Mouse (Mus musculus) fat pad, adult 2 months (tissue): ENCODE data around the gene Nrg4.

Experiments
- DNase-seq: peaks from one replicate; pipeline ENCODE4 v3.0.0-alpha.2; 2011; ENCODE audit warnings: low read depth, low spot score; ENCODE audit errors: extremely low read depth

Nrg4 gene

DNA sequence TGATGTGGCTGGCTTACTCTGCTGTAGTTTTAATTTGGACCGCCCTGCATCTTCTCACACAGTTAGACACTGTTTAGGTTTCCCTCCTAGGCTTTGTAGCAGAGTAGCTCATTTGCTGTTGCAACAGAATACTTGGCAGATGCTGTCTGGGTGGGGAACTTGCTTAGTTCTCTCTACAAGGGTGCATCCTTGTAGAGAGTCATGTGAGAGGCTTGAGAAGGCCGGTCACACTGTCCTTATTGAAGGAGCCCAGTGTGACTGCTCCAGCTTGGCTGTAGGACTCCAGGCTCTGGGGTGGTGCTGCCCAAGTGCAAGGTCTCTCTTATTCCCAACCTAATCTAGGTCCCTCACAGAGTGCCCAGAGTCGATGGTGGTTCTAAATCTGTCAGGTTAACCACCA lies 109.3 kb downstream of the Nrg4 start:
- DNase-seq: no peak

DNA sequence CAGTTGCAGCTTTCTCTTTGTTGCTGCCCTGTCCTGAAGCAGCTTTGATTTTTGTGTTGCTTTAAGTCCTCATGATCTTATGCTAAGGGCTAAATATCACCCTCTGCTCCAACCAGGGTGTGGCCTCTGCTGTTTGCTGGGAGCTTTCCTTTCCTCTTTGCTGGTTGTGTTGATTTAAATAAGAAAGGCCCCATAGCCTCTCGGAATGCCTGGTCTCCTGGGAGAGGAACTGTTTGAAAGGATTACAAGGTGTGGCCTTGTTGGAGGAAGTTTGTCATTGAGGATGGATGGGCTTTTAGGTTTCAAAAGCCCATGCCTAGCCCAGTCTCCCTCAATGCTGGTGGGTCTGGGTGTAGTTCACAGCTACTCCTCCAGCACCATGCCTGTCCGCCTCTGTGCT lies 110.6 kb downstream of the Nrg4 start:
- DNase-seq: no peak

DNA sequence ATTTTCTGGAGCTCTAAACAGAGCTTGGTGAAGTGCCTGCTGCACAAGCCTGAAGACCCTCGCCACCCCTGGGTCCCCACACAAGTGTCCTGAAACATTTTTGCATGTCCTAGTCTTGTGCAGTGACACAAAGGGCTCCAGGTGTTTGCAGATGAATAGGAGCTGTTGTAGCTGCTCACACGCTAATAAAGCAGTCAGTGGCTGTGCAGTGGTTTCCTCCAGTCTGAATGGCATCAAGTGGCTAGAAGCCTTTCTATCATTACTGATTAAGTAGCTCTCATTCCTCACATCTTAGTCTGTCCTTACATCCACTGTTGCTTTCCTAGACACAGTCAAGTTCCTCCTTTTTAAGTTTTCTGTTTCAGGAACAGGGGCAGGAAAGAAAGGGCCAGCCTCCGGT lies 111.0 kb downstream of the Nrg4 start:
- no peak for DNase-seq

DNA sequence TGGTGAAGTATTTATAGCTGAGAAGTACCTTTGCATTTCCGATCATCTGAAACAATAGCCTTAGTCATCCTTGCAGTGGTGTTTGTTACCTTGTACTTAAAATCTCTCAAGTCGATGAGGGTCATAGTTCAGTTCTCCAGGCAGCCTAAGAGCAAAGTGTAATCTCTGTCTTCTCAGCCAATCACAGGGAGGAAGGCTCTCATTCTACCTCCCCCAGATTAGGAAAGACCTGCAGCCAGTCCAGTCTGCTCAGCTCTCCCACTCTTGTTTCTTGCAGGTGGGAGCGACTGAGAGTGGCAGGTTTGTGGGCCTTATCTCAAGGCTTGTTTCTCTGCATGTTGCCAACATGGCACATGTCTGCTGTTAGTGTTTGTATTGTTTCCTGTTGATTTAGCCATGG lies 111.6 kb downstream of the Nrg4 start:
- no peak for DNase-seq

DNA sequence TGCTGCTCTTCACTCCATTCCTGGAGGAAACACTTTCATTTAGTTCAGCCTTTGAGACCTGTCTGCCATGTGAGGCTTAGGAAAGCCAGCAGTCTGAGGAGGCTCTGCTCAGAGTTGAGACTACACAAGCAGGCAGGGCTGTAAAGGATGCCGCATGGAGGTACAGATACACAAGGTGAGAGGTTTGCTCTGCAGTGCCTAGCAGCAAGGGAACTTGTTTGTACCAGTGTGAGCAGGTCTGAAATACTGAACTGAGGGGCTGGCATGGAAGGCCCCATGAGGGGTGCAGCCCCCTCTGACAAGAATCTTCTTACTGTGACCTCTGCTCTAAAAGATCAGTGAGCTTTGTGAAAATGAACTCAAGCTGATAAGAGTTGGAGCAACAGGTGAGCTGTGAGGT lies 113.2 kb downstream of the Nrg4 start:
- DNase-seq: no peak

DNA sequence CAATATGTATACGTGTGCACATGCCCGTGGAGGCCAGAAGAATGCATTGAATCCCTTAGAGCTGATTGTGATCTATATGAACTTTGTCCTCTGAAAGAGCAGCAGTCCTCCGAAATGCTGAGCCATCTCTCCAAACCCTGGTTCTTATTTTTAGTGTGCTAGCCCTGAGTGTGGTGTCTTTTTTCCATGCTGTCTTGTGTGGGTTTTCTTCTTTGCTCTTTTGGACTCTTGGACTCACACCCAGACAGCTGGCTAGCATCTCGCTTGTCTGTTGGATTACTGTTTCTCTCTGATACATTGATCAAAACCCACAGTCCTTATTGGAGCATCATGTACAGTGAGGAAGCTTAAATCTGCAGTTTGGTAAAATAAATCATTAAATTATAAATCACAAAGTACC lies 115.0 kb downstream of the Nrg4 start:
- DNase-seq: no peak

DNA sequence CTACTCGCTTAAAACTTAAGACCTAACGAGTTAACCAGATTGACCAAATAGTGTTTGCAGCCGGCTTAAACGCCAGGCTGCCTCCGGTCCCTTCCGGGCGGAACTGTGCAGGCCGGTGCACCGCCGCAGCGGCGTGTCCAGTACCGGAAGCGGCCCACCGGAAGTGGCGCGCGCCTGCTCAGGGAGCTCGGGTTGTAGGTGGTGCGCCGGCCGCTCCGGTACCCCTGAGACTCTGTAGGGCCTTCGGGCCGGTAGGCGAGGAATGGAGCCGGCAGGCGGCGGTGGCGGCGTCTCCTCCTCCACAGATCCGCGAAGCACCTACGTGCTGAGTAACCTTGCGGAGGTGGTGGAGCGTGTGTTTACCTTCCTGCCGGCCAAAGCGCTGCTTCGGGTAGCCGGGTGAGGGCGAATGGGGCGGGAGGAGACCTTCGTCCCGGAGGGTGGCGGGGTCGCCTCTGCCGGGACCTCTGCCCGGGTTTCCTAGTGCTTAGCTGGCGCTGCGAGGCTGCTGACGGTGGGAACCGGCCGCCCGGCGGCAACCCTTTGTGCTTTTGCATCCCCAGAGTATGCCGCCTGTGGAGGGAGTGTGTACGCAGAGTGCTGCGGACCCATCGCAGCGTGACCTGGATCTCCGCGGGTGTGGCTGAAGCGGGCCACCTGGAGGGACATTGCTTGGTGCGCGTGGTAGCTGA lies 117.7 kb downstream of the Nrg4 start, which contains the start of gene Fbxo22:
Gene Fbxo22, plus strand, starts transcription at position 136 of the 692 bp plus-strand sequence.
- DNase-seq: no peak

DNA sequence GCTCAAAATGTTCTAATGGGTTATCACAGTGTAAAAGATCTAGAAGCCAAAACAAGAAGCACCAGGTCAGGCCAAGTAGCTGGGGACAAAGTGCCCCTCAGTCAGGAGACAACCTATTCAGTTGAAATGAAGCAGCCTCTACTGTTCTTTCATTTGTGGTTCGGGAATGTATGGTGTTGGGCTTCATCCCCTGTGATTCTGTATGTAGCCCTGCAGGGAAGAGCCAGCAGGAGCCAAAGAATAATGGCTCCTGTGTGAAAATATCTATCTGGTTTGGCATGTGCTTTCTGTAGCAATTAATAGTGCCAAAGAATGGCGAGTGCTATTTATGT lies 118.2 kb downstream of the Nrg4 start:
- DNase-seq: no peak

DNA sequence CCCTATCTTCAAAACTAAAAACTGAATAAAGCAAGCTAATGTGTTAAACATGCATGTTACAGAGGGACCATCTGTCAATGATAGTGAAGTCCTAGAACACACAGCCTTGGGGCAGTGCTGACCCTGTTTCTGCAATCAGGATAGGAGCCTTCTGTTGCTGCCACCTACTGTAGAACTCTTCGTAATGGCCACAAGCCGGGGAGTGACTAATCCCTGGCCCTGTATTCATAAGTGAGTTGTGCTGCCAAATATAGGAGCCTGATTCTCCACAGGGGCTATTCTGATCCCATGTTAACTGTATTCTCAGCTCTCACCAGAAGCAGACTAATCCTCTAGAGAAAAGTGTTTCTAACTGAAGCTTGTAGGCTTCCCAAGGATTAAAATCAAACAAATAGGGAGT lies 127.3 kb downstream of the Nrg4 start:
- no peak for DNase-seq

DNA sequence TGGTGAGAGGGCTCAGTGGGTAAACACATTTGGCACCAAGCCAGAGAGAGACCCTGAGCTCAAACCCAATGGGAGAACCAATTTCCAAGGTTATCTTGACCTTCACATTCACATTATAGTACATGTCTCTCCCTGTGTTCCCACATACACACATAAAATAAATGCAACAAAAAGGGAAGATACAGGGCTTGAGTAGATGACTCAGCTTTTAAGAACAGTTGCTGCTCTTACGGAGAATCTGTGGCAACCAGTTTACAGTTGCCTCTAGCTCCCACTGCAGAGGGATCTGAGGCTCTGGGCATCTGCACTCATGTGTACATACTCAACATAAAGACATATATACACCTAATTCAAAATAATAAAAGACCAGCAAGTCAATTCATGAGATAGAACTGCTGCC lies 128.4 kb downstream of the Nrg4 start:
- no peak for DNase-seq

DNA sequence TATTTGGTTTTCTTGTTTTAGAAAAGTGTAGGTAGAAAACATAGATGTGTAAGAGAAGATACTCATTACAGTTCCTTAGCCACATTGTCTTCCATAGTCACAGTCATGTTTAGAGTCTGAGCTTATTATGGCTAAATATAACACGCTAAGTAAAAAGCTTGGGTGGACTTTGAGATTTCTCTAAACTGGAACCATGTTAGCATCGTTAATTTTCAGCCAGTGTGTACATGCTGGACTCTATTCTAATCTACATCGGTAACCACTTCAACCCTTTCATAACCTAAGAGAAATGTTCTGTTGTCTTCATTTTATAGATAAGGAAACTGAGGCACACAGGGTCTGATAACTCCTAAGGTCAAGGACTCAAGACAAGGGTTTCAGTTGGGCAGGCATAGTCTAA lies 130.8 kb downstream of the Nrg4 start:
- no peak for DNase-seq

DNA sequence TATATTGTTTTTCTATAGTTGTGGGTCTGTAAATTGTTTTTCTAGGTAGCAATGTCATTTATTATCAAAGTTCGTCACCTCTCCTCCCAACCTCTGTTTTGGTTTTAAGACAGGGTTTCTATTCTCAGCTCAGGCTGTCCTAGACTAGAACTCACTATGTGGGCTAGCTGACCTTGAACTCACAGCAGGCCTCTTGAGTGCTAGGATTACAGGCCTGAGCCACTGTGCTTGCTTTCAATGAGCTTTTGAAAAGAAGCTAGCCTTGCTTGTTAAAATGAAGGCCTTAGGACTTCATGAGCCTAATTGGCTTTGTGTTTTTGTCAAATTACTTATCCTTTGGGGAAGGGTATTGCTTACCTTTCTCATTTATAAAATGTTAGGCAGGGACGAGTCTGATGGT lies 152.4 kb downstream of the Nrg4 start:
- no peak for DNase-seq

DNA sequence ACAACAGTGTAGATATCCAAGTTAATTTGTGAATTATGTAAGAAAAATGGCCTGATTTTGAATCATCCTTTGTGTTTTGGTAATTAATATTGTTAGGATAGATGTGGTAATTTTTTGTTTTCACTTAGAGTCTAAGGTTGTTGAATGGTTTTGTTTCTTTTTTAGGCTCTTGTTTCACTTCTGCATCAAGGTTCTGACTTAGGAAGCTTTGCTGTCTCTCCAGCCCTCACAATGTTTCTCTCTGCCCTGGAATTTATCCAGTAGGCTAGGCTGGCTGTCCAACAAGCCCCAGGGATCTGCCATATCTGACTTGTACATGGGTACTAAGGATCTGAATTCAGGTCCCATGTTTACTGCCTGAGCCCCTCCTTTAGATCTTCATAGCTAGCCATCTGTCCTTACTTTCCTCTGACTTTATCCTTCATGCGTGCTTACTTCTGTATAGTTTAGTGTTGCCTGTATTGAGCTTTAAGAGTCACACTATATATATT lies 154.4 kb downstream of the Nrg4 start:
- DNase-seq: no peak

DNA sequence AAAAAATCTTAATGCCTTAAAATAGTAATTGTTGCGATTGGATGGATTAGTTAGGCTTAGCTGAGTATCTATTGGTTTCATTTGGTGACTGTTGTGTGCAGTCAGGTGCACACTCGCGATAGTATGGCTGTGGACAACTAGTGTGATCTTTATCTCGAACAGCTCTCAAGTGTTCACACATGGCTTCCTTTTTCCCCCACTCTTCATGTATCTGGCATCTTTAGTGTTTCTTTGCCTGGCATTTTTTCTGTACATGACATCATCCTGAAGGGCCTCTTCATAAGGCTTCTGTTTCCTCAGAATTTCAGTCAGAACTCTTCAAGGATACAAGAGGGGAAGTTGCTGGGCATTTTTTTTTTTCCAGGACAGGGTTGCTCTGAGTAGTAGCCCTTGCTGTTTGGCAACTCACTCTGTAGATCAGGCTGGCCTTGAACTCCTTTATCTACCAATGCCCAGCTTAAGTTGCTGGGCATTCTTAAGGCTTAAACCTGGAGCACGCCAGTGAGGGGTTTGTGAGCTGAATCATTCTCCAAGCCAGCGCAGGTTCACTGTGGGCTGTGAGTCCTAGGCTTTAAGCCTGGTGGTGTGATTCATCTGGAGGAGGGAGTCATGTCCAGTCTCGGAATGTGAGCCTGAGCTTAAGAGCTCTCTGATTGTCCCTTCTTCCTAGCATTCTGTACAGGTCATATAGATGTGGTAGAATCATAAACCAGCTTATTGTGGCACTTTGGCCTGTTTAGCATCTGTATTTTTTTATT lies 155.8 kb downstream of the Nrg4 start:
- DNase-seq: no peak
